Mouse (Mus musculus) layer of hippocampus, postnatal 25 days (tissue): ENCODE measurements around the gene Gm45140. TPM values are rescaled to one million over a fixed set of nuclear protein-coding genes. Genes with fewer than 3 reads are reported as not detected.

Experiments
- DNase-seq, 2 experiments: peaks; one replicate each; pipeline ENCODE4 v3.0.0; 2022; ENCODE audit warnings: mixed read lengths in 2 of 2, low spot score in 1 of 2; ENCODE audit errors: extremely low spot score in 1 of 2
- total RNA-seq, 2 experiments: library from RNA; stranded (reverse); gene quantifications; 2 replicates each; pipeline ENCODE4 v1.2.3; 2021

The Gm45140 gene
- total RNA-seq, 2 experiments from 2014 or later, result 1.0 to 2.3 TPM

- DNase-seq, result no peak
Measured at GRCm38 (mm10) chr6:87746849-87747248, 88.7 kb downstream of the Gm45140 start.

GRCm38 (mm10) chr6:87746059-87746458 is 89.5 kb downstream of the Gm45140 start:
- DNase-seq, result no peak

GRCm38 (mm10) chr6:87745301-87745700 is 90.3 kb downstream of the Gm45140 start:
- DNase-seq, result no peak

- no peak for DNase-seq
Measured at GRCm38 (mm10) chr6:87744632-87745031, 91.0 kb downstream of the Gm45140 start.

DNA sequence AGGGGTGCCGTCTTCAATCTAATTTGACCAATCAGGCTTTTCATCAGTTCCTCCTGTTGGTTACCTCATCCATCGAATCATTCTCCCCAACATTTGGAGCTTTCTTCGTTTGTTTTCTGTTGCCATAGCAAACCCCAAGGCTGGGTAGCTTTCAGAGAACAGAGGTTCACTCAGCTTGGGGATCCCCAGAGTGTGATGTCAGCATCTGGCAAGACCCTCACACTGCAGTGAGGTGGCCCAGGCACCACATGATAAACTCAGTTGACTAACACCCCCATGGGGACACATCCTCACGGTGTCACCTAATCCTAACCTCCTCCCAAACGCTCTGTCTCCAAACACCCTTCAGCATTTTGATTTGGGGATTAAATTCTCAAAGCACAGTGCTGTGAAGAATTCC is 92.3 kb downstream of the Gm45140 start:
- DNase-seq, result no peak

DNA sequence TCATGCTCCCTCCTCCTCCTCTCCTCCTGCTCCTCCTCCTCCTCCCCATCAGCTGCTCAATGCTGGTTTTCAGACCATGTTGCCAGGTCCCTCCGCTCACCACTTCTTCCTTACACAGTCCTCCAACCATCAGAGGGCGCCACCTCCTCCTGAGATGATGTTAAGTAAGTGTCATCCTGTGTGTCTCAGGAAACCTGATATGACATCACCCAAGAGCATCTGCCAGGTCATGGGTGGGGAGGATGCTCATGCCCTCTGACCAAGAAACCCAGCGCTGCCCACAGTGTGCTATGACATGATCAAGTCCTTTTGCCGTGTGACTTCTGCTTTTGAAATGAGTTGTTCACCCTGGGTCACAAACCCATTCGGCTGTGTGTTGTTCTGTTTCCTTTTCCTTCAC is 92.8 kb downstream of the Gm45140 start:
- DNase-seq, result no peak

DNA sequence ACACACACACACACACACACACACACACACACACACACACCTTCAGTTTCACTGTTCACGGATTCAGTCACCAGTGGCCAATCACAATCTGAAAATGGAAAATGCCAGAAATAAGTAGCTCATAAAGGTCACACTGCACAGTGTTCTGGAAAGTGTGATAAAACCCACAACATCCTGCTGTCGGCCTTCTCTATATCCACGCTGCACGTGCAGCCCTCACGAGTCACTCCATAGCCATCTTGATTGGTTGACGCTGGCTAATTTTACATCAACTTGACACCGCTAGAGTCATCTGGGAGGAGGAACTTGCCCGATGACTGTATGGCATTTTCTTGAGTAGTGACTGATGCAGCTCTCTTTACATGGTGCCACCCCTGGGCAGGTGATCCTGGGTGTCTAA is 93.6 kb downstream of the Gm45140 start:
- DNase-seq, result no peak

DNA sequence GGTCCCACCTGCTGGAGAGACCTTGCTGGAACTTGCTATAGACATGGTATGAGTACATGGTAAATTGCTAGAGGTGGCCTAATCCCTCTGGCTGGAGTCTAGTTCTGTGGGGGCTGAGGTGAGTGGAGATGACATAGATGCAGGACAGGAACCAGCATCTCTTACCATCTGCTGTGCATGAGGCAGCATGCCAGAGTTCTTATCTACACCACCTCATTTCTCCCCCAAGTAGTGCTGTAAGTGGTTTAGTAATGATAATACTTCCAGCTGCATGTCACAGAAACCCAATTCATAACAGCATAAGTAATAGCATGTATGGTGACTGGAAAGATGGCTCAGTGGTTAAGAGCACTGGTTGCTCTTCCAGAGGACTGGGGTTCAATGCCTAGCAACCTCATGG is 95.1 kb downstream of the Gm45140 start:
- DNase-seq, result no peak

DNA sequence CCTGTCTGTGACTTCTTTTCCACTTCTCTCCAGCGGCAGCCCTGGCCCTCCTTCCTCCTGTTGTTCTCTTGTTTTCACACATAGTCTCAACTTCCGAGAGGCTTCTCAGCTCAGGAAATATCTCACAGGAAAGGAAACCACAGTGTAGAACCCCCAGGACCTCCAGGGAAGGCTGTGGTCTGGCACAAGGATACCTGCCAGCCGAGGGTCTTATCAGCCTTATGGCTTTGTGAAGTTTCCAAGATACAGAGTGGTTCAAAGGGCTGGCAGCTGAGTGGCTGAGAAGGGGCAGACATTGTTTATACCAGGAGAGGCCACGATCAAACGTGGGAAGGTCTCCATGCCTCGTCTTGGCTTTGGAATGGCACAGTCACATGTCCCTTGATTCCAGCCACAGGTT is 95.7 kb downstream of the Gm45140 start:
- DNase-seq, result no peak

Other genes starting within 250 kb of the Gm45140 start
- under 1 TPM; 0.19 to 0.52 TPM for gene Prokr1, start 245.1 kb downstream of the Gm45140 start, total RNA-seq
- 1 to 10 TPM; 6.8 to 7.1 TPM for gene Aplf, start 163.6 kb downstream of the Gm45140 start, total RNA-seq
- gene Efcc1, start 104.9 kb downstream of the Gm45140 start, total RNA-seq, result 1 to 10 TPM; 3.4 to 3.7 TPM
- under 1 TPM; 0.42 to 0.74 TPM for gene Gp9, start 57.7 kb downstream of the Gm45140 start, total RNA-seq
- gene Rab43, start 23.6 kb downstream of the Gm45140 start, total RNA-seq, result 10 to 100 TPM; 15.4 to 18.3 TPM
- 10 to 100 TPM; 30.9 to 32.3 TPM for gene Isy1, start 3.0 kb upstream of the Gm45140 start, total RNA-seq
- 100 to 1,000 TPM; 246 to 257 TPM for gene Cnbp, start 15.3 kb upstream of the Gm45140 start, total RNA-seq
- gene Copg1, start 52.0 kb upstream of the Gm45140 start, total RNA-seq, result 100 to 1,000 TPM; 230 to 237 TPM
- 10 to 100 TPM; 24.4 to 25.0 TPM for gene Hmces, start 78.1 kb upstream of the Gm45140 start, total RNA-seq
- gene H1fx, start 145.8 kb upstream of the Gm45140 start, total RNA-seq, result 10 to 100 TPM; 74.7 to 76.2 TPM
- gene Rab7, start 209.5 kb upstream of the Gm45140 start, total RNA-seq, result 100 to 1,000 TPM; 327 to 360 TPM
- 100 to 1,000 TPM; 166 to 175 TPM for gene Rpn1, start 248.7 kb upstream of the Gm45140 start, total RNA-seq